Mouse (Mus musculus): ENCODE results near the gene Cad. TPM values are rescaled to one million over a fixed set of nuclear protein-coding genes. Genes with fewer than 3 reads are reported as not detected.

The Cad gene
- polyA plus RNA-seq, 1 experiment from 2014 or later = 39.7 TPM

- Histone ChIP-seq H3K36me3 (peaks cover 76% of the 10 kb centered on the region), H3K9me3 (no peaks in the 10 kb centered on the region), H3K4me1 (no peaks in the 10 kb centered on the region), H3K27me3 (no peaks in the 10 kb centered on the region), H3K27ac (replicated peaks) (no peak overlapping the region), H3K9ac (replicated peaks) (no peak overlapping the region), H3K4me3 (no peak overlapping the region), H3K4me2 (replicated peaks) (no peak overlapping the region)
- 89% methylated on average over 13 of the region's 13 CpGs for WGBS
- ATAC-seq (ENCODE audit: low FRiP score, low read depth) = no peak
Measured at GRCm38 (mm10) chr5:31076346-31076745, 21.8 kb downstream of the Cad start.

GRCm38 (mm10) chr5:31080059-31080794 is 25.6 kb downstream of the Cad start:
- H3K36me3 ChIP-seq = peaks cover 37% of the 10 kb centered on the region
- no peak overlapping the region for H3K4me3 ChIP-seq
- no peaks in the 10 kb centered on the region for H3K27me3 ChIP-seq
- no peaks in the 10 kb centered on the region for H3K9me3 ChIP-seq
- peaks cover 18% of the 10 kb centered on the region; the same call in 1 of the 2 replicates for H3K4me1 ChIP-seq
- H3K9ac ChIP-seq (replicated peaks) = no peak overlapping the region
- no peak overlapping the region for H3K4me2 ChIP-seq (replicated peaks)
- 86% methylated on average over 13 of the region's 13 CpGs for WGBS
- no peak for ATAC-seq (ENCODE audit: low FRiP score, low read depth)
- H3K27ac ChIP-seq (replicated peaks) = no peak overlapping the region; the same call in 1 of the 2 replicates

DNA sequence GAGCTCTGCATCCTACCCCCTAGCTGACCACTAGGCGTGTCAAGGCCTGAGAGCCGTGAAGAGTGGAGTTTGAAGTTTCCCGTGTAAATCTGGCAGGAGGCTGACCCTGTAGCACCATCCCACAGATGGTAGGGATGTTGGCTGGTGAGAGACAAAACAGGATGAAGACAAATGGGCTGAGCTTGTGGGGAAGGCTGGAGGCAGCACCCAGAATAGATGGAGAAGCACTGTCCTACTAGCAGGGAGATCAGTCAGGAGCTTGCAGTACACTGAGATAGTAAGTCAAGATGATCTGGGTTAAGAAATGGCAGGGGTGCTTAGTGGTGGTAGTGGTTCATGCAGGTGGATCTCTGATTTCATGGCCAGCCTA is 26.2 kb downstream of the Cad start:
- ATAC-seq (ENCODE audit: low FRiP score, low read depth) = no peak
- H3K27me3 ChIP-seq = 0 out of 2 replicates have a peak, but pooled peaks cover 1% of the 10 kb centered on the region
- H3K4me3 ChIP-seq = no peak overlapping the region
- peaks cover 31% of the 10 kb centered on the region for H3K36me3 ChIP-seq
- no peaks in the 10 kb centered on the region for H3K9me3 ChIP-seq
- H3K27ac ChIP-seq (replicated peaks) = no peak overlapping the region
- no peak overlapping the region for H3K4me2 ChIP-seq (replicated peaks)
- H3K4me1 ChIP-seq = peaks cover 18% of the 10 kb centered on the region; the same call in 1 of the 2 replicates
- H3K9ac ChIP-seq (replicated peaks) = no peak overlapping the region
- 90% methylated on average over 3 of the region's 3 CpGs for WGBS

DNA sequence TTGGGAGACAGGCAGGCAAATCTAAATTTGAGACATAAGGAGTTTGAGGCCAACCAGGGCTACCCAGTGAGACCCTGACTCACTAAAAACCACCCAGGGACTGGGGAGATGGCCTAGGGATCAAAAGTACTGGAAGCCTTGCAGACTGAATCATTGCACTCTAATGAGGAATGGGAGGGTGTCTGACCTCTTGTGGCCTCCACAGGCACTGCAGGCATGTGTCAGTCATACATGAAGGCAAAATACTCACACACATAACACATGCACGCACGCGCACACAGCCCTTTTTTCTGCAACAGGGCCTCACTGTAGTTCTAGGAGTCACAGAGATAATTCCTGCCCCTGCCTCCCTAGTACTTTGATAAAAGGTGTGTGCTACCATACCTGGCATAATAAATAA is 26.8 kb downstream of the Cad start:
- peaks cover 7% of the 10 kb centered on the region; the same call in 1 of the 2 replicates for H3K27me3 ChIP-seq
- peaks cover 18% of the 10 kb centered on the region; the same call in 1 of the 2 replicates for H3K4me1 ChIP-seq
- WGBS = 70% methylated on average over 3 of the region's 3 CpGs
- H3K4me2 ChIP-seq (replicated peaks) = no peak overlapping the region
- no peak overlapping the region for H3K9ac ChIP-seq (replicated peaks)
- H3K27ac ChIP-seq (replicated peaks) = no peak overlapping the region
- H3K4me3 ChIP-seq = no peak overlapping the region
- peaks cover 25% of the 10 kb centered on the region for H3K36me3 ChIP-seq
- H3K9me3 ChIP-seq = no peaks in the 10 kb centered on the region
- no peak for ATAC-seq (ENCODE audit: low FRiP score, low read depth)

DNA sequence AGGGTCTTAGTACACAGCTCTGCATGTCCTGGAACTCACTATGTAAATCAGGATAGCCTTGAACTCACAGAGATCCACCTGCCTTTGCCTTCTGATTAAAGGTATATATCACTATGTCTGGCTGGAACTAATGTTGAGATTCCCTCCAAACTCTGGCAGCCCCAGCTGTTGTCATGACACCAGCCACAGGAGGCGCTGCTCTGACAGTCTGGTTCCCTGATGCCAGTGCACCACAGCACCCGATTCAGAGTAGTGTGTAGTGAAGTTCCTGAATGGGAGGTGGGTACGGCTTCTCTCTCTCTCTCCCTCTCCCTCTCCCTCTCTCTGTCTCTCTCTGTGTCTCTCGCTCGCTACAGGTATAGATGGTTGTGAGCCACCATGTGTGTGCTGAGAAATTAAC is 27.8 kb downstream of the Cad start:
- Histone ChIP-seq H3K9me3 (no peaks in the 10 kb centered on the region), H3K36me3 (peaks cover 16% of the 10 kb centered on the region), H3K4me2 (replicated peaks) (no peak overlapping the region; the same call in 1 of the 2 replicates), H3K27me3 (peaks cover 11% of the 10 kb centered on the region; the same call in 1 of the 2 replicates), H3K4me1 (peaks cover 21% of the 10 kb centered on the region; the same call in 1 of the 2 replicates), H3K4me3 (no peak overlapping the region), H3K9ac (replicated peaks) (no peak overlapping the region), H3K27ac (replicated peaks) (peak overlapping the region; percentile 77)
- no peak for ATAC-seq (ENCODE audit: low FRiP score, low read depth)
- WGBS = 11% methylated on average over 5 of the region's 5 CpGs

DNA sequence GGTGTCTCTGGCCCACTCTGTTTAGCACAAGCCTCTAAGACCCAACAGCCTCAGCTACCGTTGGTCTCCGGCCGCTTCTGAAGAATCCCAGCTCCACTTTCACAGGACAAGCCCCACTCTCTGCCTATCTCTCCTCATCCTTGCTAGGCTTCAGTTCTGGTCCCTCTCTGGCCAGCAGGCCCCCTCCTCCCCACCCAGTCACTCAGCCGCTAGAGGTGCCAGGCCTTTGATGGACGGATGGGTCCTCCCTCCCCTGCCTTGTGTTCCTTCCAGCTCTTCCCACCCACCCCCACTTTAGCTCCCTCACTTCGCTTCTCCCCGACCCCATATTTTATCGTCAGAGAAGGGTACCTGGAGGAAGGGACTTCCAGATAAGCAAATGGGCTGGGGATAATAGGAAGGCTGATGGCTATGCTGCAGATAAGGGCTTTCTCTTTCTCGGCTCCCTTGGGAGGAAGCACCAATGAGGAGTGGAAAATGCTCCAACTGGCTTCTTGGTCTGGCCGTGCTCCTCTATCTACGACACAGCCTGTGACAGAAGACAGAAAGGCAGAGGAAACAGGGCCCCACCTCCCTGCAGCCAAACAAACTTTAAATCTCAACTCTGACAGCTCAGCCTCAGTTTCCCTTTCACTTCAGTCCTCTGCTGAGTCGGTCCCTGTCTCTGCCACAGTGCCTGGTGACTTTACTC is 28.5 kb downstream of the Cad start:
- H3K9ac ChIP-seq (replicated peaks) = no peak overlapping the region
- no peaks in the 10 kb centered on the region for H3K9me3 ChIP-seq
- no peak overlapping the region for H3K4me3 ChIP-seq
- H3K27ac ChIP-seq (replicated peaks) = peak overlapping the region; percentile 77
- peaks cover 8% of the 10 kb centered on the region for H3K36me3 ChIP-seq
- H3K27me3 ChIP-seq = peaks cover 16% of the 10 kb centered on the region; the same call in 1 of the 2 replicates
- ATAC-seq (ENCODE audit: low FRiP score, low read depth) = peak; percentile 42; the same call in 1 of the 2 replicates
- WGBS = 38% methylated on average over 12 of the region's 12 CpGs
- peak overlapping the region; percentile 10 for H3K4me2 ChIP-seq (replicated peaks)
- peaks cover 21% of the 10 kb centered on the region; the same call in 1 of the 2 replicates for H3K4me1 ChIP-seq

- peaks cover 25% of the 10 kb centered on the region; the same call in 1 of the 2 replicates for H3K27me3 ChIP-seq
- H3K27ac ChIP-seq (replicated peaks) = peak overlapping the region; percentile 77
- H3K4me3 ChIP-seq = no peak overlapping the region
- no peaks in the 10 kb centered on the region for H3K9me3 ChIP-seq
- peaks cover 21% of the 10 kb centered on the region; the same call in 1 of the 2 replicates for H3K4me1 ChIP-seq
- 6% methylated on average over 8 of the region's 8 CpGs for WGBS
- H3K9ac ChIP-seq (replicated peaks) = peak overlapping the region; percentile 24; the same call in 1 of the 2 replicates
- ATAC-seq (ENCODE audit: low FRiP score, low read depth) = peak; percentile 53
- H3K36me3 ChIP-seq = no peaks in the 10 kb centered on the region
- peak overlapping the region; percentile 10 for H3K4me2 ChIP-seq (replicated peaks)
Measured at GRCm38 (mm10) chr5:31083949-31084348, 29.4 kb downstream of the Cad start.

GRCm38 (mm10) chr5:31086606-31087005 is 32.0 kb downstream of the Cad start:
- 34% methylated on average over 7 of the region's 7 CpGs for WGBS
- peaks cover 21% of the 10 kb centered on the region; the same call in 1 of the 2 replicates for H3K4me1 ChIP-seq
- peaks cover 51% of the 10 kb centered on the region for H3K27me3 ChIP-seq
- H3K36me3 ChIP-seq = no peaks in the 10 kb centered on the region
- H3K4me3 ChIP-seq = no peak overlapping the region
- no peak overlapping the region for H3K4me2 ChIP-seq (replicated peaks)
- ATAC-seq (ENCODE audit: low FRiP score, low read depth) = no peak
- peak overlapping the region; percentile 66 for H3K27ac ChIP-seq (replicated peaks)
- H3K9me3 ChIP-seq = no peaks in the 10 kb centered on the region
- peak overlapping the region; percentile 20; the same call in 1 of the 2 replicates for H3K9ac ChIP-seq (replicated peaks)

DNA sequence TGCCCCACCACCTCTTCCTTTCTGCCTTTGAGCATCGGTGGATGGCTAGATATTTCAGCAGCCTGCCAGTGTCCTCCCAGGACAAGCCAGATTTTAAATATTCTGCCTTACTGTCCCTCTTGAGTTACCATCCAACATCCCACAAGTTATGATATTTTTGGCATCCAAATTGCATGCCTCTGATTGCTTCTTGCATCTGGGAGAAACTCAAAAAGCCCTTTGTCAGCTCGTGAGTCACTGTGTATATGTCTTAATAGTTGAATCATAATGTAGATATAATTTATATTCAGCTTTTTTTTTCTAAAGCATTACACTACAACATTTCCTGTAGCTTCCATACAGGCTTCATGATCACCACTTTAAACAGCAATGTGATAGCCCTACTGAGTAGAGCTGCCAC is 32.6 kb downstream of the Cad start:
- 85% methylated on average over 2 of the region's 2 CpGs for WGBS
- Histone ChIP-seq H3K27ac (replicated peaks) (0 out of 2 replicates have a peak overlapping the region, but pooled peaks have one; percentile 66), H3K36me3 (no peaks in the 10 kb centered on the region), H3K9ac (replicated peaks) (no peak overlapping the region), H3K27me3 (peaks cover 57% of the 10 kb centered on the region), H3K4me1 (peaks cover 21% of the 10 kb centered on the region; the same call in 1 of the 2 replicates), H3K9me3 (no peaks in the 10 kb centered on the region), H3K4me2 (replicated peaks) (no peak overlapping the region), H3K4me3 (no peak overlapping the region)
- no peak for ATAC-seq (ENCODE audit: low FRiP score, low read depth)

- H3K9ac ChIP-seq (replicated peaks) = peak overlapping the region; percentile 68
- WGBS = 2% methylated on average over 41 of the region's 53 CpGs
- peaks cover 36% of the 10 kb centered on the region for H3K4me1 ChIP-seq
- 0 out of 2 replicates have a peak, but pooled peaks have one; percentile 8 for ATAC-seq (ENCODE audit: low FRiP score, low read depth)
- H3K36me3 ChIP-seq = no peaks in the 10 kb centered on the region
- H3K27me3 ChIP-seq = peaks cover 98% of the 10 kb centered on the region
- H3K27ac ChIP-seq (replicated peaks) = no peak overlapping the region
- peak overlapping the region; percentile 63 for H3K4me2 ChIP-seq (replicated peaks)
- peak overlapping the region; percentile 53 for H3K4me3 ChIP-seq
- no peaks in the 10 kb centered on the region for H3K9me3 ChIP-seq
Measured at GRCm38 (mm10) chr5:31092231-31092975, 37.8 kb downstream of the Cad start.

- under 1% methylated on average over 51 of the region's 54 CpGs for WGBS
- H3K9ac ChIP-seq (replicated peaks) = peak overlapping the region; percentile 68
- 0 out of 2 replicates have a peak overlapping the region, but pooled peaks have one; percentile 10 for H3K27ac ChIP-seq (replicated peaks)
- peak overlapping the region; percentile 53 for H3K4me3 ChIP-seq
- no peaks in the 10 kb centered on the region for H3K36me3 ChIP-seq
- peak overlapping the region; percentile 63 for H3K4me2 ChIP-seq (replicated peaks)
- H3K9me3 ChIP-seq = no peaks in the 10 kb centered on the region
- peak; percentile 62 for ATAC-seq (ENCODE audit: low FRiP score, low read depth)
- H3K27me3 ChIP-seq = peaks cover 99% of the 10 kb centered on the region
- H3K4me1 ChIP-seq = peaks cover 36% of the 10 kb centered on the region
Measured at GRCm38 (mm10) chr5:31093151-31094041, 38.8 kb downstream of the Cad start.
